Mouse (Mus musculus): ENCODE results near the gene Ryr2. TPM values are rescaled to one million over a fixed set of nuclear protein-coding genes. Genes with fewer than 3 reads are reported as not detected.

The Ryr2 gene
- polyA plus RNA-seq, 2 experiments = 0.37 to 0.79 TPM

GRCm38 (mm10) chr13:12115551-12115950 lies 8.8 kb upstream of the Ryr2 start:
- Histone ChIP-seq H3K4me3 (replicated peaks; ENCODE audit: low read length) (no peak overlapping the region), H3K4me1 (ENCODE audit: control insufficient read depth, insufficient read depth, low read length) (no peaks in the 10 kb centered on the region)

GRCm38 (mm10) chr13:12114816-12115215 lies 8.1 kb upstream of the Ryr2 start:
- no peaks in the 10 kb centered on the region for H3K9me3 ChIP-seq (ENCODE audit: control insufficient read depth, low read length)
- no peak for ATAC-seq (ENCODE audit: low FRiP score, low read depth)
- WGBS = 74% methylated on average over 1 of the region's 1 CpGs
- no peaks in the 10 kb centered on the region for H3K36me3 ChIP-seq (ENCODE audit: control insufficient read depth, insufficient read depth, low read length)
- H3K4me2 ChIP-seq (replicated peaks; ENCODE audit: low read depth, low read length, severe bottlenecking) = no peak overlapping the region
- H3K9ac ChIP-seq (ENCODE audit: low read depth, low read length, severe bottlenecking) = no peak overlapping the region
- no peak for TF ChIP-seq POLR2A (IDR thresholded peaks at IDR 0.05; ENCODE audit: borderline replicate concordance, extremely low read depth, insufficient read depth, insufficient read length)
- no peaks in the 10 kb centered on the region for H3K4me1 ChIP-seq (ENCODE audit: control insufficient read depth, insufficient read depth, low read length)
- no peak overlapping the region for H3K4me3 ChIP-seq (replicated peaks; ENCODE audit: low read length)
- H3K27ac ChIP-seq (replicated peaks; ENCODE audit: low read depth, low read length) = no peak overlapping the region
- H3K27me3 ChIP-seq (ENCODE audit: control insufficient read depth, insufficient read depth, low read length) = no peaks in the 10 kb centered on the region
- no peak for DNase-seq (ENCODE audit: low spot score)

More at GRCm38 (mm10) chr13:12115551-12115950, 8.8 kb upstream of the Ryr2 start:
- TF ChIP-seq POLR2A (IDR thresholded peaks at IDR 0.05; ENCODE audit: borderline replicate concordance, extremely low read depth, insufficient read depth, insufficient read length) = no peak
- no peaks in the 10 kb centered on the region for H3K27me3 ChIP-seq (ENCODE audit: control insufficient read depth, insufficient read depth, low read length)
- WGBS = 89% methylated on average over 8 of the region's 8 CpGs
- H3K36me3 ChIP-seq (ENCODE audit: control insufficient read depth, insufficient read depth, low read length) = no peaks in the 10 kb centered on the region
- ATAC-seq (ENCODE audit: low FRiP score, low read depth) (no peak), DNase-seq (ENCODE audit: low spot score) (no peak)
- no peak overlapping the region for H3K4me2 ChIP-seq (replicated peaks; ENCODE audit: low read depth, low read length, severe bottlenecking)
- no peak overlapping the region for H3K9ac ChIP-seq (ENCODE audit: low read depth, low read length, severe bottlenecking)
- no peak overlapping the region for H3K27ac ChIP-seq (replicated peaks; ENCODE audit: low read depth, low read length)
- no peaks in the 10 kb centered on the region for H3K9me3 ChIP-seq (ENCODE audit: control insufficient read depth, low read length)

- Histone ChIP-seq H3K27ac (replicated peaks; ENCODE audit: low read depth, low read length) (no peak overlapping the region), H3K4me1 (ENCODE audit: control insufficient read depth, insufficient read depth, low read length) (peaks cover 7% of the 10 kb centered on the region), H3K4me3 (replicated peaks; ENCODE audit: low read length) (no peak overlapping the region), H3K9me3 (ENCODE audit: control insufficient read depth, low read length) (no peaks in the 10 kb centered on the region), H3K4me2 (replicated peaks; ENCODE audit: low read depth, low read length, severe bottlenecking) (no peak overlapping the region), H3K27me3 (ENCODE audit: control insufficient read depth, insufficient read depth, low read length) (peaks cover 29% of the 10 kb centered on the region), H3K36me3 (ENCODE audit: control insufficient read depth, insufficient read depth, low read length) (no peaks in the 10 kb centered on the region), H3K9ac (ENCODE audit: low read depth, low read length, severe bottlenecking) (no peak overlapping the region)
- 97% methylated on average over 1 of the region's 1 CpGs for WGBS
- ATAC-seq (ENCODE audit: low FRiP score, low read depth) = no peak
- no peak for DNase-seq (ENCODE audit: low spot score)
- no peak for TF ChIP-seq POLR2A (IDR thresholded peaks at IDR 0.05; ENCODE audit: borderline replicate concordance, extremely low read depth, insufficient read depth, insufficient read length)
Measured at GRCm38 (mm10) chr13:12108955-12109354, 2.2 kb upstream of the Ryr2 start.

- Histone ChIP-seq H3K36me3 (ENCODE audit: control insufficient read depth, insufficient read depth, low read length) (no peaks in the 10 kb centered on the region), H3K9me3 (ENCODE audit: control insufficient read depth, low read length) (no peaks in the 10 kb centered on the region), H3K4me3 (replicated peaks; ENCODE audit: low read length) (peak overlapping the region; percentile 61), H3K9ac (ENCODE audit: low read depth, low read length, severe bottlenecking) (peak overlapping the region; percentile 62), H3K27me3 (ENCODE audit: control insufficient read depth, insufficient read depth, low read length) (peaks cover 36% of the 10 kb centered on the region), H3K4me2 (replicated peaks; ENCODE audit: low read depth, low read length, severe bottlenecking) (peak overlapping the region; percentile 99), H3K4me1 (ENCODE audit: control insufficient read depth, insufficient read depth, low read length) (peaks cover 7% of the 10 kb centered on the region), H3K27ac (replicated peaks; ENCODE audit: low read depth, low read length) (no peak overlapping the region)
- peak; percentile 17 for DNase-seq (ENCODE audit: low spot score)
- TF ChIP-seq POLR2A (IDR thresholded peaks at IDR 0.05; ENCODE audit: borderline replicate concordance, extremely low read depth, insufficient read depth, insufficient read length) = no peak
- under 1% methylated on average over 46 of the region's 67 CpGs for WGBS
- 0 out of 2 replicates have a peak, but pooled peaks have one; percentile 18 for ATAC-seq (ENCODE audit: low FRiP score, low read depth)
Measured at GRCm38 (mm10) chr13:12105830-12106628, 716 bp downstream of the Ryr2 start.

- Histone ChIP-seq H3K4me1 (ENCODE audit: control insufficient read depth, insufficient read depth, low read length) (peaks cover 7% of the 10 kb centered on the region), H3K9me3 (ENCODE audit: control insufficient read depth, low read length) (no peaks in the 10 kb centered on the region), H3K27me3 (ENCODE audit: control insufficient read depth, insufficient read depth, low read length) (peaks cover 39% of the 10 kb centered on the region), H3K4me3 (replicated peaks; ENCODE audit: low read length) (peak overlapping the region; percentile 61), H3K4me2 (replicated peaks; ENCODE audit: low read depth, low read length, severe bottlenecking) (peak overlapping the region; percentile 99), H3K9ac (ENCODE audit: low read depth, low read length, severe bottlenecking) (0 out of 2 replicates have a peak overlapping the region, but pooled peaks have one; percentile 62), H3K36me3 (ENCODE audit: control insufficient read depth, insufficient read depth, low read length) (no peaks in the 10 kb centered on the region), H3K27ac (replicated peaks; ENCODE audit: low read depth, low read length) (no peak overlapping the region)
- WGBS = 5% methylated on average over 16 of the region's 17 CpGs
- ATAC-seq (ENCODE audit: low FRiP score, low read depth) (no peak), DNase-seq (ENCODE audit: low spot score) (no peak)
- TF ChIP-seq POLR2A (IDR thresholded peaks at IDR 0.05; ENCODE audit: borderline replicate concordance, extremely low read depth, insufficient read depth, insufficient read length) = no peak
Measured at GRCm38 (mm10) chr13:12105231-12105829, 1.4 kb downstream of the Ryr2 start.

Data from limb, embryonic 14.5 days (tissue).